Mouse (Mus musculus) common myeloid progenitor, adult 5-6 weeks (primary cell): ENCODE measurements around the gene Gtpbp1. TPM values are rescaled to one million over a fixed set of nuclear protein-coding genes. Genes with fewer than 3 reads are reported as not detected.

Experiments
- ATAC-seq: replicated peaks from 2 replicates; pipeline ENCODE4 v1.8.0; 2016; ENCODE audit warnings: low read depth, mild to moderate bottlenecking, moderate TSS enrichment, inconsistent platforms; ENCODE audit not compliant: poor library complexity, severe bottlenecking
- total RNA-seq: library from RNA; stranded (forward); fragments of 200-1000, 187-1606 nt; gene quantifications from 2 replicates; pipeline ENCODE4 v1.2.3, GENCODE M21; 2017

The Gtpbp1 gene
- total RNA-seq, 1 experiment from 2014 or later = 66.9 TPM

DNA sequence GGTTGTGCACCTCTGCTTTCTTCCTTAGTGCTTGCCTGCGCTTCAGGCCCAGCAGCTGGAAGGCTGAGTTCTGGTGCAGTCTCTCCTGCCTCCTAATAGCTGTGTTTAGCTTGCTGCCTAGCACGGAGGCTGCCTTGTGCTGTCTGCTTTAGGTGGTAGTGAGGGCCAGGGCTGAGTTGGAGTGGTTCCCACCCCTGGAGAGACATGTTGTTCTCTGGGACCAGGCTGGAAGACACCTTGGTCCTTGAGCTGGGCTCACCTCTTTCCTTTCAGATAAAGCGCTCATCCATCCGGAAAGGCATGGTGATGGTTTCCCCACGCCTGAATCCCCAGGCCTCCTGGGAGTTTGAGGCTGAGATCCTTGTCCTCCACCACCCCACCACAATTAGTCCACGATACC is 26.1 kb downstream of the Gtpbp1 start:
- ATAC-seq = no peak

DNA sequence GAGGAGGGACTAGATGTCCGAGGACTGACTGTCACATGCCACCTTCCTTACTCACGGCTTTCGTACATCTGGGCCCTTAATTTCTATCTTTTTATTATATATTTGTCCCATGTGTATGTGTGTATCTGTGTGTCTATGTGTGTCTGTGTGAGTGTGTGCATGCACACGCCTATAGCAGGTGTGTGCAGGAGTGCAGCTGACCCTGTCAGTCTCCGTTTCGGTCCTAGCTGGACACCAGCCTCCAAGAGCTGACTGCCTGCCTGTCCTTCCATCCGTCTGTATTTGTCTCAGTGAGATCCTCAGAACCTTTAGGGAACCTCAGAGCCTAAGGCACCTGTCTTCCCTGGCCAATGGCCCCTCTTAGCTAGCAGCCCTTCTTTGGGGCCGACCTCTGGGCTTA is 29.6 kb downstream of the Gtpbp1 start:
- no peak for ATAC-seq

- ATAC-seq = no peak
Measured at GRCm38 (mm10) chr15:79720796-79721195, 30.2 kb downstream of the Gtpbp1 start.

GRCm38 (mm10) chr15:79723439-79723838 is 32.8 kb downstream of the Gtpbp1 start:
- peak; percentile 50; the same call in 1 of the 2 replicates for ATAC-seq

DNA sequence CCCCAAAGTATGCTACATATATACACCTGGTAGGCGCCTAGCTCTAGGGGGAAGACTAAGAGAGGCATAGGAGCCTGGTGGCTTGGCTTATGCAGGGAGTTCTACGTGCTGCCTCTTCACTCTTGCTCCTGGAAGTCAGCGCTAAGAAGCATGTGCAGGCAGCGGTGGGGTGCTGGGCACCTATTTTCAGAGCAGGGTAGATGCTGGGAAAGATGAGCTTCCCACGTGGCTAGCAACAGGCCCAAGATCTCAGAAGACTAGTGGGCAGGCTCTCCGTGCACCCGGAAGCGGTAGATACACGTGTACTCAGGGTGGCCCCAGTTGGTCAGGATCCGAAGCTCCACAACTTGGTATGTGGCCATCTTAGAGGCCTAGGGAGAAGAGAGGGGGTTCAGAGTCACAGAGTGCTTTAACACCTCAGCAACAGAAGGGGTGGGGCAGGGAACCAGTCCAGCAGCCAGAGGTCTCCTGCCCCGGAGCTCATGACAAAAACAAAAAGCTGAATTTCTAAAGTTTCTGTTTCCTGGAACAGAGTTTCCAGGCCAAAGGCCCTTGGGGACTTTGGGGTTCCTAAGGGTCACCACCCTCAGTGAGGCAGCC is 34.6 kb downstream of the Gtpbp1 start:
- no peak for ATAC-seq

DNA sequence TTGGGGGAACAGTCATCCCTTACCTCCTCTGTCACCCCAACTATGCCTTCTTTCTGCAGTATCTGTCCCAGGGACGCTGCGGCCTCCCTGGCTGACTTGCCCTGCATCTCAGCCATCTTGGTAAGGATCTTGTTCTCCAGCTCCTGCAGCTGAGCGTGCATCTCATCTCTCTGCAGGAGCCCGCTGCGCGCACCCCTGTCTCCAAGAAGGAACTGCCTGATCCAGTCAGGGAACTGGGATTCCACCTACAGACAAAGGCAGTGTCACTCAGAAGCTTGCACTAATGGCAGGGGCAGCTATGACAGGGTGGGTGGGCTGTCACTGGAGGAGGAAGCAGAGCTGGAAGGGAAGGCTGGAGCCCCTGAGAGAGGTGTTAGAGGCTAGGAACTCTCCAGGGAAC is 37.2 kb downstream of the Gtpbp1 start:
- no peak for ATAC-seq

- no peak for ATAC-seq
Measured at GRCm38 (mm10) chr15:79728311-79728710, 37.7 kb downstream of the Gtpbp1 start.

- ATAC-seq = no peak
Measured at GRCm38 (mm10) chr15:79728731-79729388, 38.2 kb downstream of the Gtpbp1 start.

DNA sequence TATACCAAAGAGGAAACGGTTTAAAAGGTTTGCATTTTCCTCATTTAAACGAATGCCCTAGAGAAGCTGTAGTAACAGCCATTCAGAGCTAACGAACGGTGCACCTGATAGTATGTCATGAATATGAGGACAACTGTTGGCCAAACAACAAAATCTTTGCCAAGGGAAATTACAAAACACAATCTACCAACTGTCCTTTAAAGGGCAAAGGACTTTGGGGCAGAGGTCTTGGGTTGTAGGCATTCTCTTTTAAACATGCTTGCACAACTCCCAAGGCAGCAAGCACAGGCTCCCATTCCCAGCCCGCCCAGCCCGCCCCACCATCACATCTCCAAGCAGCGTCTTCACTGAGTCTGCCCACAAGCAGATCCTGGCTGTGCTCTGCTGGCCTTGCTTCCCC is 40.9 kb downstream of the Gtpbp1 start:
- ATAC-seq = no peak

DNA sequence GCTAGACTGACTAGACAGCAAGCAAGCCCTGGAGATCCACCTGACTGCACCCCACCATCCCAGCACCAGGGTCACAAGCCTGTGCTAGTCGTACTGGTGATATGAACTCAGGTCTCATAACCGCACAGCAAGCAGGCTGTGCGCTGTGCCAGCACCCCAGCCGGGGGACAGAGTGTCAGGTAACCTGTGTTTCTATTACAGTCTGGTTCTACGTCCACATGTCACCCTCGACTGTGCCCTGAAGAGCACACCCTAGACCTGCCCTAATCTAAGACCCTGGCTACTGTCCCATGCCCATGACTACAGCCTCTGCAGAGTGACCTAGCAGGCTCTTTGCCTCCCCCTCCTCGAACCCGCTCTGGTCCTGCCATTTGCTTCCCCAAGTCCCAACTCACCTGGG is 42.5 kb downstream of the Gtpbp1 start:
- ATAC-seq = no peak

GRCm38 (mm10) chr15:79733640-79734039 is 43.0 kb downstream of the Gtpbp1 start:
- no peak for ATAC-seq

GRCm38 (mm10) chr15:79734311-79734710 is 43.7 kb downstream of the Gtpbp1 start:
- no peak for ATAC-seq

DNA sequence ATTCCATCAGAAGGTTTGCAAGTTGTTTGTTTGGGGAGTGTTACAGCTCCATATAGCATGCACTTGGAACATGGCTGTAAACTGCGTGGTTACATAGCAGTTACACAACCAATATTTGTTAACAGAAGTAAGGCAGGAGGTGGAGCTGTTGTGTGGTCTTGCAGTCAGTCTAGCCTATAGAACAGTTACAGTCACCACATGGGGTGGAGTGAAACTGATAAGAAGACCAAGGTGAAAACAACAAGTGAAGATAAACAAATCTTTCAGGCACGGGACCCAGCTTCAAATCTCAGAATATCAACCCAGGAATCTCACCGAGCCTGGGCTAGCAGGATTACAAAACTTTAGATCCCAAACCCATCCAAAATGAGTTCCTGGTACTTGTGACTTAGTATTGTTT is 50.1 kb downstream of the Gtpbp1 start:
- no peak for ATAC-seq

DNA sequence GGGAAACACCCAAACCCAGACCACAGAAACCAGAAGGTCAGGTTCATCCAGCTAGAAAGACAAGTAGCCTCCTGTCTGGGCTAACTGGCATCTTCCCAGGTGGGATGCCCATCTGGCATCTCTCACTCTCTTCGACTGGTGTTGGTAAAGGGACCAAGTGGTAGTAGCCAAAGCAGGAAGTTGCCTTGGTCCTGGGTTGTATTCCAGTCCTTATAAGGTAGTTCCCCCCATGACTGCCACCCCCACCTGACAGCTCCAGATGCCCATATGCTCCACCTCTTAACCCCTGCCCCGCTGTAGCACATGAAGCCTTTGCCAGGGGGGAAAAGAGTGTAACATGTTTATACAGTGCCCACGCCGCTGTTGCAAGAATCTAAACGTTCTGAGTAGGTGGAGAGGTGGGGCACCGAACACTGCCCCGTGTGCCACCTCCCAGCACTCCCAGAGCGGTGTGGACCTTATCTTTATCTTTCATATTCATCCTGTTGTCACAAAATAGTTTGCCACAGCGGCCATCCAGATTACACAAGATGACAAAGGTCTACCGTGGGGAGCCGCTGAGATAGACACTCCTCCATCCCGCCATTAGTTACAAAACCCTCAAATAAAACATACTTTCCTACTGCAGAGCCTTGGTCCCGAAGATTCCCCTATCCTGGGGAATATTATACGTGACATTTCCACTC is 50.7 kb downstream of the Gtpbp1 start:
- ATAC-seq = peak; percentile 43

GRCm38 (mm10) chr15:79741921-79742705 is 51.5 kb downstream of the Gtpbp1 start, which contains the start of gene Sun2:
Gene Sun2, minus strand, starts transcription at chr15:79742536.
- peak; percentile 65 for ATAC-seq

DNA sequence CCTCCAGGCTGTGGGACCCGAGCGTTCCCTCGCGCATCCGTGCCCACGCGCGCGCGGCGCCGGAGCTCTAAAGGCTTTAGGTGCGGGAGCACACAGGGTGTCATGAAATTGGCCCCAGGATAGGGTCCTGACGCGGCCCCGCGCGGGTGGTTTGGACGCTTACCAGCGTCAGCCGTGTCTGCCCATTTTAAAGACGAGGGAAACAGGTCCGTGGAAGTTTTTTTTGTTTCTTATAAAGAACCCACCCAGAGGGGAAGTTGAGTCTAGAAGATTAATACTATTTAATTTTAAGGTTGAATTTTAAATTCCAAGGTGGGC is 52.0 kb downstream of the Gtpbp1 start:
- ATAC-seq = no peak

GRCm38 (mm10) chr15:79744001-79744400 is 53.4 kb downstream of the Gtpbp1 start:
- ATAC-seq = no peak

DNA sequence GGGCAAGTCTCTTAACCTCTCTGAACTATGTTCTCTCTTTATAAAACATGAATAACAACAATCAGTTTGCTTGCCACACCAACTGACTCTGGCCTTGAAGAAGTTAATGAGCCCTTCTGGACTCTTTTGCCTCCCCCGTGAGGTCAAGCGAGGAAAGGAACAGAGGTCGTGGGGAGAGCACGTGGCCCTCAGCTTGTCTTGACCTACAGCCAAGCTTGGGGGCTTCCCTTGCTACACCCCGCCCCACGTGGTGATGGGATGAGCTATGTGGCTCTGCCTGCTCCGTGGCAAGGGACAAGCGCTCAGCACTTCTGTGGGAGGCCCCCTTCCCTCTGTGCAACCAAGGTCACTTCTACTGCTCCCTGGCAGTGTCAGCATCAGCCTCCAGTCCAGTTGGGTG is 54.1 kb downstream of the Gtpbp1 start:
- ATAC-seq = no peak

GRCm38 (mm10) chr15:79745312-79745711 is 54.7 kb downstream of the Gtpbp1 start:
- no peak for ATAC-seq

- no peak for ATAC-seq
Measured at GRCm38 (mm10) chr15:79745883-79746282, 55.2 kb downstream of the Gtpbp1 start.

DNA sequence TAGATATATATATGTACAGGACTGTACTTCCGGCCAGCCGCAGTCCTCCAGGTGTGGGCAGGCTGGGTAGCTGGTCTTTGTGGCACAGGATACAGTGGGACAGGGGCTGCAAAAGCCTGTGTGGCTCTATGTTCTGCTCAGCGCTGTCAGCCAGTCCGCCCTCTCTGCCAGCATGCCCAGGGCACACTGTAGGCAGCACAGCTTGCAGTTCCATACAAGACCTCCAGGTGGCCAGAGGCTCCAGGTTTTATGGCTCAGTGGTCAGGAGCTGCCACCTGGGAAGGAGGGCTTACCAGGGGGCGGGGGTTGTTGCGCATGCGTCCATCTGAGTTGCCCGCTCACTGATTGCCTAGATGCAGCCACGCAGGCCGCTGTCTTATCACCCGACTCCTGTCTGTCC is 57.4 kb downstream of the Gtpbp1 start:
- ATAC-seq = 0 out of 2 replicates have a peak, but pooled peaks have one; percentile 30
